Mouse (Mus musculus) brain, embryonic 14.5 days (tissue): Measurements from ENCODE around the gene Cnksr3.

Experiments
- CTCF ChIP-seq: fragments of 200-500 bp; IDR thresholded peaks from 2 replicates; pipeline ENCODE4 v1.5.1; 2012; ENCODE audit warnings: inconsistent platforms, mild to moderate bottlenecking, moderate library complexity, borderline replicate concordance; ENCODE audit not compliant: insufficient read depth, insufficient read length; ENCODE audit errors: extremely low read depth
- POLR2A ChIP-seq: fragments of 200-500 bp; IDR thresholded peaks from 2 replicates; pipeline ENCODE4 v1.6.1; 2012; ENCODE audit warnings: mild to moderate bottlenecking, inconsistent platforms, borderline replicate concordance; ENCODE audit not compliant: poor library complexity, insufficient read depth, insufficient read length, severe bottlenecking; ENCODE audit errors: extremely low read depth

GRCm38 (mm10) chr10:7069090-7069489, 142.9 kb downstream of the Cnksr3 start:
- no peak for TF ChIP-seq POLR2A
- TF ChIP-seq CTCF, result no peak
